Mouse (Mus musculus) activated CD4-positive, CD25-positive, alpha-beta regulatory T cell, adult 9 weeks (primary cell): ENCODE measurements around the gene Acsf2. TPM values are rescaled to one million over a fixed set of nuclear protein-coding genes. Genes with fewer than 3 reads are reported as not detected.

ENCODE experiments used
- polyA plus RNA-seq: library from polyadenylated mRNA; unstranded; fragments of 100-300 nt; shearing (Covaris generic); gene quantifications from one replicate; pipeline ENCODE4 v1.2.1, GENCODE M21; 2017

Acsf2 gene
- polyA plus RNA-seq, result 6.8 TPM

GRCm38 (mm10) chr11:94601321-94602281, at the start of gene Acsf2:
Gene Acsf2 (minus strand): TSS chr11:94601871.

GRCm38 (mm10) chr11:94629199-94629883, 27.7 kb upstream of the Acsf2 start, which contains the start of gene Lrrc59:
Gene Lrrc59 (plus strand): TSS chr11:94629767.

GRCm38 (mm10) chr11:94564437-94565150, 37.1 kb downstream of the Acsf2 start, which contains the start of gene Chad:
Gene Chad (plus strand): TSS chr11:94565047.

GRCm38 (mm10) chr11:94548888-94549690, 52.6 kb downstream of the Acsf2 start, which contains the start of gene Rsad1:
Gene Rsad1 (minus strand): TSS chr11:94549255.

GRCm38 (mm10) chr11:94521219-94521843, 80.3 kb downstream of the Acsf2 start, which contains the start of gene Mycbpap:
Gene Mycbpap (minus strand): TSS chr11:94521742.

Other genes starting within 250 kb of the Acsf2 start
- gene Abcc3, start 208.9 kb downstream of the Acsf2 start, polyA plus RNA-seq, result 5.6 TPM
- 0.10 TPM for gene Cacna1g, start 127.7 kb downstream of the Acsf2 start, polyA plus RNA-seq
- not detected for gene Spata20, start 115.7 kb downstream of the Acsf2 start, polyA plus RNA-seq
- not detected for gene Epn3, start 101.9 kb downstream of the Acsf2 start, polyA plus RNA-seq
- not detected for gene Mycbpap, start 80.1 kb downstream of the Acsf2 start, polyA plus RNA-seq
- gene Rsad1, start 52.6 kb downstream of the Acsf2 start, polyA plus RNA-seq, result 3.3 TPM
- gene Chad, start 36.8 kb downstream of the Acsf2 start, polyA plus RNA-seq, result 0.60 TPM
- 13.7 TPM for gene Lrrc59, start 27.9 kb upstream of the Acsf2 start, polyA plus RNA-seq
- 71.8 TPM for gene Mrpl27, start 51.9 kb upstream of the Acsf2 start, polyA plus RNA-seq
- 1.4 TPM for gene Eme1, start 52.1 kb upstream of the Acsf2 start, polyA plus RNA-seq
- 18.9 TPM for gene Xylt2, start 75.6 kb upstream of the Acsf2 start, polyA plus RNA-seq
- not detected for gene Gm11541, start 102.6 kb upstream of the Acsf2 start, polyA plus RNA-seq
- not detected for gene Cdc34b, start 139.9 kb upstream of the Acsf2 start, polyA plus RNA-seq
- gene Tmem92, start 180.8 kb upstream of the Acsf2 start, polyA plus RNA-seq, result not detected